Mouse (Mus musculus) layer of hippocampus, adult 11-12 months (tissue): ENCODE data around the gene Pdzd2.

ENCODE experiments used
- DNase-seq: peaks from one replicate; pipeline ENCODE4 v3.0.0; 2022; ENCODE audit warnings: low spot score

The Pdzd2 gene

GRCm38 (mm10) chr15:12732613-12733012, 7.1 kb downstream of the Pdzd2 start:
- no peak for DNase-seq

- DNase-seq: peak; percentile 47
These were observed 11.3 kb downstream of the Pdzd2 start for GRCm38 (mm10) chr15:12728381-12728780.

- DNase-seq: no peak
These were observed 14.5 kb downstream of the Pdzd2 start for GRCm38 (mm10) chr15:12725256-12725655.

- no peak for DNase-seq
These were observed 17.8 kb downstream of the Pdzd2 start for GRCm38 (mm10) chr15:12721684-12722500.

- DNase-seq: no peak
These were observed 20.9 kb downstream of the Pdzd2 start for GRCm38 (mm10) chr15:12718819-12719218.

GRCm38 (mm10) chr15:12717410-12717809, 22.3 kb downstream of the Pdzd2 start:
- DNase-seq: no peak

- peak; percentile 22 for DNase-seq
These were observed 22.8 kb downstream of the Pdzd2 start for GRCm38 (mm10) chr15:12716881-12717280.

- no peak for DNase-seq
These were observed 25.4 kb downstream of the Pdzd2 start for GRCm38 (mm10) chr15:12714322-12714721.

GRCm38 (mm10) chr15:12713216-12713615, 26.5 kb downstream of the Pdzd2 start:
- no peak for DNase-seq

GRCm38 (mm10) chr15:12710036-12710435, 29.7 kb downstream of the Pdzd2 start:
- DNase-seq: no peak

GRCm38 (mm10) chr15:12708297-12708696, 31.4 kb downstream of the Pdzd2 start:
- no peak for DNase-seq

GRCm38 (mm10) chr15:12706902-12707301, 32.8 kb downstream of the Pdzd2 start:
- no peak for DNase-seq

- DNase-seq: no peak
These were observed 39.4 kb downstream of the Pdzd2 start for GRCm38 (mm10) chr15:12700367-12700766.

GRCm38 (mm10) chr15:12697741-12698140, 42.0 kb downstream of the Pdzd2 start:
- no peak for DNase-seq

- DNase-seq: no peak
These were observed 42.8 kb downstream of the Pdzd2 start for GRCm38 (mm10) chr15:12696889-12697288.

- no peak for DNase-seq
These were observed 49.9 kb downstream of the Pdzd2 start for GRCm38 (mm10) chr15:12689716-12690381.

GRCm38 (mm10) chr15:12682549-12682948, 57.2 kb downstream of the Pdzd2 start:
- DNase-seq: no peak

GRCm38 (mm10) chr15:12681891-12682290, 57.8 kb downstream of the Pdzd2 start:
- DNase-seq: no peak

- DNase-seq: peak; percentile 28
These were observed 59.0 kb downstream of the Pdzd2 start for GRCm38 (mm10) chr15:12680750-12681149.

GRCm38 (mm10) chr15:12679996-12680395, 59.7 kb downstream of the Pdzd2 start:
- no peak for DNase-seq

- no peak for DNase-seq
These were observed 61.1 kb downstream of the Pdzd2 start for GRCm38 (mm10) chr15:12678540-12679112.

- DNase-seq: no peak
These were observed 64.4 kb downstream of the Pdzd2 start for GRCm38 (mm10) chr15:12675366-12675765.

- DNase-seq: no peak
These were observed 65.7 kb downstream of the Pdzd2 start for GRCm38 (mm10) chr15:12674026-12674425.
